Mouse (Mus musculus) kidney, adult 9 months (tissue): ENCODE measurements around the gene Gm44973.
"Not testable (repeated sequence)": the region's sequence is repeated elsewhere in the genome, so short reads cannot be mapped to it uniquely, and the experiment has no call there.

Source experiments
- DNase-seq: peaks from one replicate; pipeline ENCODE4 v3.0.0; 2022

Gm44973 gene

GRCm38 (mm10) chr7:5015118-5016001 is at the start of gene Gm44973:
TSS of gene Gm44973 (plus strand) at chr7:5015496.
- peak; percentile 97 for DNase-seq

GRCm38 (mm10) chr7:4971068-4971467 is 44.2 kb upstream of the Gm44973 start, which contains the start of gene Sbk3:
TSS of gene Sbk3 (minus strand) at chr7:4971168.
- no peak for DNase-seq

- DNase-seq = no peak
Observed at GRCm38 (mm10) chr7:4971710-4972109, 43.6 kb upstream of the Gm44973 start.

- no peak for DNase-seq
Observed at GRCm38 (mm10) chr7:4972321-4973047, 42.8 kb upstream of the Gm44973 start.

GRCm38 (mm10) chr7:4975455-4975854 is 39.8 kb upstream of the Gm44973 start:
- DNase-seq = no peak

- no peak for DNase-seq
Observed at GRCm38 (mm10) chr7:4976832-4977231, 38.5 kb upstream of the Gm44973 start.

GRCm38 (mm10) chr7:4988250-4988649 is 27.0 kb upstream of the Gm44973 start:
- no peak for DNase-seq

- DNase-seq = no peak
Observed at GRCm38 (mm10) chr7:4993347-4993998, 21.8 kb upstream of the Gm44973 start.

- DNase-seq = no peak
Observed at GRCm38 (mm10) chr7:4993999-4994788, 21.1 kb upstream of the Gm44973 start.

GRCm38 (mm10) chr7:4995268-4996002 is 19.9 kb upstream of the Gm44973 start:
- no peak for DNase-seq

GRCm38 (mm10) chr7:4996003-4996895 is 19.0 kb upstream of the Gm44973 start, which contains the start of gene Zfp579:
TSS of gene Zfp579 (minus strand) at chr7:4996158.
- DNase-seq = peak; percentile 91

GRCm38 (mm10) chr7:4996934-4997333 is 18.4 kb upstream of the Gm44973 start:
- DNase-seq = no peak

- DNase-seq = peak; percentile 50
Observed at GRCm38 (mm10) chr7:4999876-5000275, 15.4 kb upstream of the Gm44973 start.

- not testable (repeated sequence) for DNase-seq
Observed at GRCm38 (mm10) chr7:5002876-5003275, 12.4 kb upstream of the Gm44973 start.

GRCm38 (mm10) chr7:5008229-5008628 is 7.1 kb upstream of the Gm44973 start:
- DNase-seq = no peak

GRCm38 (mm10) chr7:5012681-5013513 is 2.4 kb upstream of the Gm44973 start:
- DNase-seq = no peak

GRCm38 (mm10) chr7:5014251-5015117 is 812 bp upstream of the Gm44973 start, which contains the start of the genes Zfp524 and Fiz1:
TSS of gene Zfp524 (plus strand) at chr7:5014415.
TSS of gene Fiz1 (minus strand) at chr7:5014697.
- peak; percentile 99 for DNase-seq

GRCm38 (mm10) chr7:5016057-5016456 is 761 bp downstream of the Gm44973 start:
- peak; percentile 61 for DNase-seq
